ENCODE assay signal across 8 mouse cellular contexts in genomic region chr2:91965417-91965816, GRCm38 (mm10). TPM values are rescaled to one million over a fixed set of nuclear protein-coding genes. Genes with fewer than 3 reads are reported as not detected.
DNase-seq lines count a peak whose midpoint lies in the region; ATAC-seq and TF ChIP-seq lines count a peak whose summit lies in the region.

No protein-coding gene starts in this region.

- 0 out of 2 replicates have a peak, but pooled peaks cover 1% of the 10 kb centered on the region for H3K36me3 ChIP-seq in heart, embryonic 10.5 days
- no peaks in the 10 kb centered on the region for H3K36me3 ChIP-seq in lung, embryonic 15.5 days

- DNase-seq in cerebellum, adult 8-10 months, result peak; percentile 27
- DNase-seq in cerebellum, adult 2 months, result no peak
- DNase-seq in adrenal gland, adult 2 months, result peak; percentile 75
- DNase-seq in heart, embryonic 10.5 days (ENCODE audit: low spot score), result no peak
- DNase-seq in kidney, adult 8-10 months, result peak; percentile 73 to 74

- H3K9me3 ChIP-seq in heart, embryonic 10.5 days, result no peaks in the 10 kb centered on the region
- no peaks in the 10 kb centered on the region for H3K9me3 ChIP-seq in lung, embryonic 15.5 days

- no peak for TF ChIP-seq CTCF in cerebellum, adult 2 months (IDR thresholded peaks at IDR 0.05; ENCODE audit: borderline replicate concordance, insufficient read depth, low read depth, low read length)

- peak overlapping the region; percentile 33 for H3K9ac ChIP-seq in lung, embryonic 15.5 days

- WGBS in cerebellum, adult 2 months, result 66% methylated on average over 20 of the region's 20 CpGs
- WGBS in heart, embryonic 10.5 days, result 3% methylated on average over 20 of the region's 20 CpGs
- 6% methylated on average over 19 of the region's 20 CpGs for WGBS in lung, embryonic 15.5 days

- peak overlapping the region; percentile 91 for H3K4me2 ChIP-seq in lung, embryonic 15.5 days

- no peak for ATAC-seq in lung, embryonic 15.5 days (ENCODE audit: borderline replicate concordance, extremely low read depth, low FRiP score, low TSS enrichment)
- ATAC-seq in neutrophil, adult 5-6 weeks (ENCODE audit: extremely low read depth, insufficient number of reproducible peaks, low FRiP score, poor library complexity, severe bottlenecking), result peak; percentile 40
- ATAC-seq in activated CD4-positive, CD25-positive, alpha-beta regulatory T cell, adult 4 months, result no peak

- no peak overlapping the region for H3K27ac ChIP-seq in cerebellum, adult 2 months (ENCODE audit: insufficient read depth, low read length)
- peak overlapping the region; percentile 87 for H3K27ac ChIP-seq in heart, embryonic 10.5 days
- H3K27ac ChIP-seq in lung, embryonic 15.5 days, result peak overlapping the region; percentile 56

- TF ChIP-seq POLR2A in cerebellum, adult 2 months (IDR thresholded peaks at IDR 0.05; ENCODE audit: borderline replicate concordance, insufficient read depth, low read length), result no peak

- peaks cover 10% of the 10 kb centered on the region for H3K4me1 ChIP-seq in cerebellum, adult 2 months (ENCODE audit: control insufficient read depth, insufficient read depth, low read length)
- H3K4me1 ChIP-seq in heart, embryonic 10.5 days, result peaks cover 61% of the 10 kb centered on the region
- peaks cover 35% of the 10 kb centered on the region for H3K4me1 ChIP-seq in lung, embryonic 15.5 days

- H3K4me3 ChIP-seq in cerebellum, adult 2 months (replicated peaks; ENCODE audit: insufficient read depth, low read depth, low read length), result no peak overlapping the region
- peak overlapping the region; percentile 93 for H3K4me3 ChIP-seq in heart, embryonic 10.5 days
- H3K4me3 ChIP-seq in lung, embryonic 15.5 days, result peak overlapping the region; percentile 94

- H3K27me3 ChIP-seq in cerebellum, adult 2 months (ENCODE audit: control insufficient read depth, insufficient read depth, low read length), result no peaks in the 10 kb centered on the region
- no peaks in the 10 kb centered on the region for H3K27me3 ChIP-seq in heart, embryonic 10.5 days (ENCODE audit: insufficient read depth, poor library complexity, severe bottlenecking)
- H3K27me3 ChIP-seq in lung, embryonic 15.5 days, result no peaks in the 10 kb centered on the region

RNA-seq across cellular contexts. Expression of gene Dgkz, which starts 10.2 kb away (rescaled TPM):
- 716 and 832 TPM in 2 replicates for polyA plus RNA-seq in cerebellum, adult 2 months (2012; rRNA removed)
- 10 to 100 TPM; 37.8 to 57.6 TPM for total RNA-seq in adrenal gland, adult 2 months (2021)
- polyA plus RNA-seq in adrenal gland, adult 2 months (2012; rRNA removed), result 108 and 122 TPM in 2 replicates
- 58.4 and 61.0 TPM in 2 replicates for polyA plus RNA-seq in heart, embryonic 10.5 days (2016; fragmentation: Nextera tagmentation; extraction: Ambion mirVana)
- polyA plus RNA-seq in lung, embryonic 15.5 days (2015; fragmentation: Nextera tagmentation; extraction: Ambion mirVana), result 52.3 and 54.0 TPM in 2 replicates
- 137 TPM in 2 replicates for total RNA-seq in neutrophil, adult 5-6 weeks (2017)
- 100 to 1,000 TPM in 1 of 2 experiments, 10 to 100 TPM in 1; 98.3 to 132 TPM for polyA plus RNA-seq in activated CD4-positive, CD25-positive, alpha-beta regulatory T cell, adult 4 months (2017; shearing (Covaris generic))

RNA-seq across cellular contexts. Expression of gene Gm9821, which starts 19.9 kb away (rescaled TPM):
- polyA plus RNA-seq in cerebellum, adult 2 months (2012; rRNA removed), result not detected in 2 replicates
- total RNA-seq in adrenal gland, adult 2 months (2021), result not detected
- not detected in 2 replicates for polyA plus RNA-seq in adrenal gland, adult 2 months (2012; rRNA removed)
- polyA plus RNA-seq in heart, embryonic 10.5 days (2016; fragmentation: Nextera tagmentation; extraction: Ambion mirVana), result 1.9 and 3.0 TPM in 2 replicates
- 0.35 and 0.75 TPM in 2 replicates for polyA plus RNA-seq in lung, embryonic 15.5 days (2015; fragmentation: Nextera tagmentation; extraction: Ambion mirVana)
- 0.35 and 0.74 TPM in 2 replicates for total RNA-seq in neutrophil, adult 5-6 weeks (2017)
- polyA plus RNA-seq in activated CD4-positive, CD25-positive, alpha-beta regulatory T cell, adult 4 months (2017; shearing (Covaris generic)), result 1 to 10 TPM; 1.6 to 2.4 TPM

RNA-seq across cellular contexts. Expression of gene Mdk, which starts 33.3 kb away (rescaled TPM):
- 77.8 and 78.9 TPM in 2 replicates for polyA plus RNA-seq in cerebellum, adult 2 months (2012; rRNA removed)
- 1 to 10 TPM; 6.0 to 8.0 TPM for total RNA-seq in adrenal gland, adult 2 months (2021)
- 1.3 and 2.1 TPM in 2 replicates for polyA plus RNA-seq in adrenal gland, adult 2 months (2012; rRNA removed)
- polyA plus RNA-seq in heart, embryonic 10.5 days (2016; fragmentation: Nextera tagmentation; extraction: Ambion mirVana), result 1,001 and 1,694 TPM in 2 replicates
- polyA plus RNA-seq in lung, embryonic 15.5 days (2015; fragmentation: Nextera tagmentation; extraction: Ambion mirVana), result 858 and 992 TPM in 2 replicates
- 1.1 and 1.3 TPM in 2 replicates for total RNA-seq in neutrophil, adult 5-6 weeks (2017)
- 1 to 10 TPM; 1.2 to 2.0 TPM for polyA plus RNA-seq in activated CD4-positive, CD25-positive, alpha-beta regulatory T cell, adult 4 months (2017; shearing (Covaris generic))

RNA-seq across cellular contexts. Expression of gene Chrm4, which starts 38.4 kb away (rescaled TPM):
- polyA plus RNA-seq in cerebellum, adult 2 months (2012; rRNA removed), result 2.0 TPM in 2 replicates
- total RNA-seq in adrenal gland, adult 2 months (2021), result 1 to 10 TPM; 2.1 to 3.1 TPM
- 0.28 and 0.49 TPM in 2 replicates for polyA plus RNA-seq in adrenal gland, adult 2 months (2012; rRNA removed)
- polyA plus RNA-seq in heart, embryonic 10.5 days (2016; fragmentation: Nextera tagmentation; extraction: Ambion mirVana), result 0.16 and 0.57 TPM in 2 replicates
- polyA plus RNA-seq in lung, embryonic 15.5 days (2015; fragmentation: Nextera tagmentation; extraction: Ambion mirVana), result 0.14 TPM in 1 of 2 replicates, not detected in the other
- not detected in 2 replicates for total RNA-seq in neutrophil, adult 5-6 weeks (2017)
- 1 to 10 TPM in 1 of 2 experiments, under 1 TPM in 1; 0.54 to 1.2 TPM for polyA plus RNA-seq in activated CD4-positive, CD25-positive, alpha-beta regulatory T cell, adult 4 months (2017; shearing (Covaris generic))

RNA-seq across cellular contexts. Expression of gene Creb3l1, which starts 58.9 kb away (rescaled TPM):
- 1.3 and 1.7 TPM in 2 replicates for polyA plus RNA-seq in cerebellum, adult 2 months (2012; rRNA removed)
- 10 to 100 TPM; 11.1 to 17.3 TPM for total RNA-seq in adrenal gland, adult 2 months (2021)
- 6.4 and 6.6 TPM in 2 replicates for polyA plus RNA-seq in adrenal gland, adult 2 months (2012; rRNA removed)
- 7.2 and 8.6 TPM in 2 replicates for polyA plus RNA-seq in heart, embryonic 10.5 days (2016; fragmentation: Nextera tagmentation; extraction: Ambion mirVana)
- 11.4 and 11.5 TPM in 2 replicates for polyA plus RNA-seq in lung, embryonic 15.5 days (2015; fragmentation: Nextera tagmentation; extraction: Ambion mirVana)
- total RNA-seq in neutrophil, adult 5-6 weeks (2017), result 0.23 and 0.25 TPM in 2 replicates
- 1 to 10 TPM in 1 of 2 experiments, under 1 TPM in 1; 0.59 to 1.1 TPM for polyA plus RNA-seq in activated CD4-positive, CD25-positive, alpha-beta regulatory T cell, adult 4 months (2017; shearing (Covaris generic))

Comparison
In these comparisons a context has a peak if more than half of its experiments do, and no peak if none do; other contexts are left out.
1. DNase-seq: peak in cerebellum, adult 8-10 months (single experiment), adrenal gland, adult 2 months (single experiment) and kidney, adult 8-10 months (2 of 2); none in cerebellum, adult 2 months (0 of 2) and heart, embryonic 10.5 days (single experiment).
2. RNA of gene Mdk, which starts 33.3 kb away (polyA plus RNA-seq): 1,001 to 1,694 TPM in heart, embryonic 10.5 days, 858 to 992 TPM in lung, embryonic 15.5 days and 77.8 to 78.9 TPM in cerebellum, adult 2 months; 1.2 to 2.0 TPM in activated CD4-positive, CD25-positive, alpha-beta regulatory T cell, adult 4 months and 1.3 to 2.1 TPM in adrenal gland, adult 2 months; every median in the first group is over 10 times any median in the second.